Mouse (Mus musculus) lung, adult 2 months (tissue): ENCODE results near the gene Atg4b.

ENCODE experiments used
- CTCF ChIP-seq: fragments of 200-500 bp; IDR thresholded peaks from 2 replicates; pipeline ENCODE4 v1.5.1; 2011; ENCODE audit warnings: mild to moderate bottlenecking, low read length, control low read depth; ENCODE audit not compliant: insufficient read depth
- POLR2A ChIP-seq: fragments of 200-500 bp; IDR thresholded peaks from 2 replicates; pipeline ENCODE4 v1.6.1; 2011; ENCODE audit warnings: low read depth, mild to moderate bottlenecking, control low read depth, low read length, borderline replicate concordance; ENCODE audit errors: extremely low read depth

GRCm38 (mm10) chr1:93810011-93810410, 58.7 kb downstream of the Atg4b start:
- no peak for TF ChIP-seq CTCF
- TF ChIP-seq POLR2A, result no peak
